Mouse (Mus musculus) neural tube, embryonic 15.5 days (tissue): Measurements from ENCODE around the gene Pcnx4. TPM values are rescaled to one million over a fixed set of nuclear protein-coding genes. Genes with fewer than 3 reads are reported as not detected.

Experiments
- ATAC-seq: fragments of 200-750 bp; cut with Nextera tagmentation; 2 replicates; pipeline ENCODE4 v1.8.0; 2017; ENCODE audit warnings: mild to moderate bottlenecking, moderate TSS enrichment, moderate library complexity; ENCODE audit not compliant: low FRiP score
- H3K27ac ChIP-seq: fragments of 300-500 bp; sonication (generic); replicated peaks from 2 replicates; pipeline ENCODE4 v1.5.1; 2015; ENCODE audit warnings: mild to moderate bottlenecking, inconsistent platforms
- H3K27me3 ChIP-seq: fragments of 300-500 bp; sonication (generic); replicated peaks from 2 replicates; pipeline ENCODE4 v1.6.1; 2015; ENCODE audit warnings: inconsistent platforms
- H3K36me3 ChIP-seq: fragments of 300-500 bp; sonication (generic); 2 replicates; pipeline ENCODE4 v1.6.1; 2015; ENCODE audit warnings: inconsistent platforms
- H3K4me1 ChIP-seq: fragments of 300-500 bp; sonication (generic); 2 replicates; pipeline ENCODE4 v1.6.1; 2015; ENCODE audit warnings: inconsistent platforms
- H3K4me2 ChIP-seq: fragments of 300-500 bp; sonication (generic); 2 replicates; pipeline ENCODE4 v1.6.1; 2015; ENCODE audit warnings: inconsistent platforms, mild to moderate bottlenecking, moderate library complexity
- H3K4me3 ChIP-seq: fragments of 300-500 bp; sonication (generic); replicated peaks from 2 replicates; pipeline ENCODE4 v1.5.1; 2015; ENCODE audit warnings: mild to moderate bottlenecking, inconsistent platforms
- H3K9ac ChIP-seq: fragments of 300-500 bp; sonication (generic); replicated peaks from 2 replicates; pipeline ENCODE4 v1.6.1; 2015; ENCODE audit warnings: mild to moderate bottlenecking, inconsistent platforms
- H3K9me3 ChIP-seq: fragments of 300-500 bp; sonication (generic); replicated peaks from 2 replicates; pipeline ENCODE4 v1.6.1; 2016; ENCODE audit warnings: inconsistent platforms
- WGBS: fragments of 180-500 bp; shearing (Covaris S2); methylation state at CpG from one replicate; pipeline ENCODE4 v1.1.7; 2015; ENCODE audit warnings: mixed read lengths; 5-methylcytosine and 5-hydroxymethylcytosine counted together
- polyA plus RNA-seq: library from polyadenylated mRNA; unstranded; fragments of >200 nt; fragmentation: Nextera tagmentation; extraction: Ambion mirVana; gene quantifications from 2 replicates; pipeline ENCODE4 v1.2.1, GENCODE M21; 2015

Pcnx4 gene
- polyA plus RNA-seq, 1 experiment from 2014 or later, result 22.7 TPM

DNA sequence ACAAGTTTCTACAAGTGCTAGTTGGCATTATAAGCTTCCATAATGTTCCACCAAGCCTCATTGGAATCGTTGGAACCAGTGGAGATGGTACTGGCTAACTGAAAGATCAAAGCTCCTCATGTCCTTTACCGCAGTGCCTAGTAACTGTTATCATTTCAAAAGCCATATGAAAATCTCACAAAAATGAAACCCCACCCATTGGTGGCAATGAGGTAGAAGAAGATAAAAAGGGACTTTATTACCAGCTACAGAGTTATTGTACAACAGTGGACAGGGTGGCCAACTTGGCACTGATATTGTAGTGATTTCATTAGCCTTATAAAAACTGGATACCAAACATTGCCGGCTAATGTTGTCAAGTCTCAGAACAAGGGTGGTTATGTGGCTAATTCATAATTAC, 75.9 kb downstream of the Pcnx4 start:
- ATAC-seq, result no peak
- Histone ChIP-seq H3K9ac (no peak overlapping the region), H3K4me1 (no peaks in the 10 kb centered on the region), H3K4me2 (no peak overlapping the region), H3K27ac (no peak overlapping the region), H3K4me3 (no peak overlapping the region), H3K36me3 (no peaks in the 10 kb centered on the region), H3K27me3 (no peaks in the 10 kb centered on the region), H3K9me3 (no peaks in the 10 kb centered on the region)
- 94% methylated on average over 3 of the region's 3 CpGs for WGBS

DNA sequence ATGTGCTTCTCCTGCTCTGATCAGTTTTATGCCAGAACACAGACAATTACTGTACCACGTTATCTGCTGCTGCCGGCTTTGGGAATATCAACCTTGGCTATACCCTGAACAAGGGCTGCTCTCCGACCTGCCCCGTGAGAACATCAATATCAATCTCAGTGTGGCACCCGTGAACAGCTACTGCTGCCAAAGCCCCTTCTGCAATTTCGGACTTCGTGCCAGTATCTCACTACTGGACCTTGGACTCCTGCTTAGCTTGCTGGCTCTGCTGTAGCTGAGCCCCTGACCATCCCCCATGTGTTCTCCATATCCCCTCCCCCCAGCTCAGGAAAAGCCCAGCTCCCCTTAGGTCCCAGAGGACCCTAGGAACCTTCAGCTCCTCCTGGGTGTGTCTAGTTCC, 84.7 kb downstream of the Pcnx4 start:
- Histone ChIP-seq H3K27ac (no peak overlapping the region), H3K36me3 (no peaks in the 10 kb centered on the region), H3K4me2 (no peak overlapping the region), H3K4me3 (no peak overlapping the region), H3K9ac (no peak overlapping the region), H3K27me3 (no peaks in the 10 kb centered on the region), H3K4me1 (no peaks in the 10 kb centered on the region), H3K9me3 (no peaks in the 10 kb centered on the region)
- 87% methylated on average over 7 of the region's 7 CpGs for WGBS
- ATAC-seq, result no peak

GRCm38 (mm10) chr12:72621441-72621840, 85.3 kb downstream of the Pcnx4 start:
- H3K27ac ChIP-seq, result no peak overlapping the region
- H3K9me3 ChIP-seq, result no peaks in the 10 kb centered on the region
- no peak overlapping the region for H3K4me3 ChIP-seq
- H3K9ac ChIP-seq, result no peak overlapping the region
- no peaks in the 10 kb centered on the region for H3K27me3 ChIP-seq
- no peaks in the 10 kb centered on the region for H3K36me3 ChIP-seq
- H3K4me1 ChIP-seq, result no peaks in the 10 kb centered on the region
- no peak for ATAC-seq
- H3K4me2 ChIP-seq, result no peak overlapping the region
- WGBS, result 84% methylated on average over 1 of the region's 1 CpGs

GRCm38 (mm10) chr12:72622853-72623496, 86.8 kb downstream of the Pcnx4 start:
- no peak overlapping the region for H3K27ac ChIP-seq
- no peak overlapping the region for H3K4me2 ChIP-seq
- 86% methylated on average over 5 of the region's 5 CpGs for WGBS
- no peaks in the 10 kb centered on the region for H3K4me1 ChIP-seq
- H3K9ac ChIP-seq, result no peak overlapping the region
- H3K4me3 ChIP-seq, result no peak overlapping the region
- no peak for ATAC-seq
- H3K27me3 ChIP-seq, result no peaks in the 10 kb centered on the region
- no peaks in the 10 kb centered on the region for H3K36me3 ChIP-seq
- H3K9me3 ChIP-seq, result no peaks in the 10 kb centered on the region

- Histone ChIP-seq H3K4me3 (no peak overlapping the region), H3K4me1 (no peaks in the 10 kb centered on the region), H3K9me3 (no peaks in the 10 kb centered on the region), H3K4me2 (no peak overlapping the region), H3K27ac (no peak overlapping the region), H3K36me3 (no peaks in the 10 kb centered on the region), H3K27me3 (no peaks in the 10 kb centered on the region), H3K9ac (no peak overlapping the region)
- no peak for ATAC-seq
- WGBS, result 93% methylated on average over 7 of the region's 7 CpGs
These were observed 92.6 kb downstream of the Pcnx4 start for GRCm38 (mm10) chr12:72628751-72629150.

Other genes with a start within 250 kb of the Pcnx4 start
- 2,686 and 3,326 TPM in 2 replicates for gene Rtn1, start 127.3 kb upstream of the Pcnx4 start, polyA plus RNA-seq
- 3.6 and 3.7 TPM in 2 replicates for gene Lrrc9, start 94.5 kb upstream of the Pcnx4 start, polyA plus RNA-seq
- not detected in 2 replicates for gene Gm4756, start 113.3 kb downstream of the Pcnx4 start, polyA plus RNA-seq
- 21.9 and 25.8 TPM in 2 replicates for gene Dhrs7, start 128.5 kb downstream of the Pcnx4 start, polyA plus RNA-seq
- 59.5 and 68.7 TPM in 2 replicates for gene Ppm1a, start 221.1 kb downstream of the Pcnx4 start, polyA plus RNA-seq